Mouse (Mus musculus): ENCODE measurements around the gene Gm17349. TPM values are rescaled to one million over a fixed set of nuclear protein-coding genes. Genes with fewer than 3 reads are reported as not detected.

Gene Gm17349
- polyA plus RNA-seq, 1 experiment from 2014 or later: not detected

DNA sequence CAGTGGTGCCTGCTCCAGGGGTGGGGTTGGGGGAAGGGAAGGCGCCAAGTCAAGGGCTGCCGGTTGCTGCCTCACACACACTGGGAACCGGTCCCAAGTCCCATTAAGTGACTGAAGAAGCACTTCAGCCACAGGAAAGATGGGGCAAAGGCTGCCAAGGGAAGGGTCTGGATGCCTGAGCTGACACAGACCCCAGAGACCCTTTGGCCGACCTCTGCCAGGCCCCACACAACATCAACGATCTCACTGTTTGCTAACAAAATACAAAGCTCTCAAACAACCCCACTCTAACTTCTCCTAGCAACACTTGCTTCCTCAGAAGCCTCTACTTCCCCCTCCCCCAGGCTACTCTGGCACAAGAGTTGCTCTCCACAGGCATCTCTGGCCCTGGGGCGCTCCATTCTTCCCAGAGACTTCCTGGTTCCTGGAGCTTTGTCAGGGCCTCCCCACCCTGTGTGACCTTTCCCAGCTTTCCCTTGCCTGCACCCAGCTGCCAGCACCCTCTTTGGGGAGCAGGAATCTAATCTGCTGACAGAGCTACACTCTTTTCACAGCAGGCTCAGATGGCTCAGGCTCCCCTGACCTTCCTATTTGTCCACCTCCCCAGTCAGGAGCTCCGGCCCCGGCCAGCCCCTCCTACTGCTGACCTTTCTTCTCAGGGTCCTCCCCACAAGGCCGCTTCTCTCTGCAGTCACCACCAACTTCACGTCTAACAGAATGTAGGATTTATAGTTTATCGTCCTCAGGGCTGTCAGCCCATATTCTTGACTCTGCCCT, 18.4 kb upstream of the Gm17349 start:
- WGBS: 15% methylated on average over 11 of the region's 11 CpGs
- H3K9ac ChIP-seq (ENCODE audit: low read length): no peak overlapping the region
- no peak overlapping the region for H3K4me2 ChIP-seq (ENCODE audit: low read depth, low read length, severe bottlenecking)
- H3K4me3 ChIP-seq (ENCODE audit: low read depth, low read length): no peak overlapping the region
- H3K27me3 ChIP-seq (ENCODE audit: control insufficient read depth, insufficient read depth, low read length): no peaks in the 10 kb centered on the region
- H3K36me3 ChIP-seq (ENCODE audit: control insufficient read depth, insufficient read depth, low read length): peaks cover 3% of the 10 kb centered on the region; the same call in 1 of the 2 replicates
- no peak overlapping the region; the same call in 1 of the 2 replicates for H3K27ac ChIP-seq (ENCODE audit: low read depth, low read length)
- DNase-seq (ENCODE audit: low spot score): no peak
- H3K9me3 ChIP-seq (ENCODE audit: control insufficient read depth, low read length): no peaks in the 10 kb centered on the region
- peaks cover 8% of the 10 kb centered on the region; the same call in 1 of the 2 replicates for H3K4me1 ChIP-seq (replicated peaks; ENCODE audit: control insufficient read depth, insufficient read depth, low read length)
- no peak for ATAC-seq (replicated peaks; ENCODE audit: low FRiP score)

DNA sequence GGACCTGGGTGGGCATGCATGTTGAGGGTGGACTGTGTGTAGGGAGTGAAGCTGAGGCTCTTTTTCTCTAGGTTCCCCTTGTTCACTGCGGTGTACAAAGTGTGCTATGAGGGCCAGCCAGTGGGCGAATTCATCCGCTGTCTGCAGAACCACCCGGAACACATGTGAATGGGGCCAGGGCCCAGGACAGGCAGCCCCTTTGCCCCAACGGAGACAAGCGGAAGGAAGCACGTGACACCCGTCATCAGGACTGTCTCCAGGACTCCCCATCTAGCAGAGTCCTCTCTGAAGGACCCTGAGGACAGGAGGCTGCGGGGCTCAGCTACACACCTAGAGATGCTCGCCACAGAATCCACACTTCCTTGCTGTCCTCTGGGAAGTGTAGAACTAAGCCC, 17.8 kb upstream of the Gm17349 start:
- ATAC-seq (replicated peaks; ENCODE audit: low FRiP score) (no peak), DNase-seq (ENCODE audit: low spot score) (no peak)
- H3K9me3 ChIP-seq (ENCODE audit: control insufficient read depth, low read length): no peaks in the 10 kb centered on the region
- H3K27me3 ChIP-seq (ENCODE audit: control insufficient read depth, insufficient read depth, low read length): no peaks in the 10 kb centered on the region
- H3K36me3 ChIP-seq (ENCODE audit: control insufficient read depth, insufficient read depth, low read length): peaks cover 3% of the 10 kb centered on the region; the same call in 1 of the 2 replicates
- H3K4me3 ChIP-seq (ENCODE audit: low read depth, low read length): no peak overlapping the region
- peaks cover 8% of the 10 kb centered on the region; the same call in 1 of the 2 replicates for H3K4me1 ChIP-seq (replicated peaks; ENCODE audit: control insufficient read depth, insufficient read depth, low read length)
- H3K27ac ChIP-seq (ENCODE audit: low read depth, low read length): no peak overlapping the region
- H3K9ac ChIP-seq (ENCODE audit: low read length): no peak overlapping the region
- H3K4me2 ChIP-seq (ENCODE audit: low read depth, low read length, severe bottlenecking): no peak overlapping the region
- WGBS: 47% methylated on average over 10 of the region's 10 CpGs

DNA sequence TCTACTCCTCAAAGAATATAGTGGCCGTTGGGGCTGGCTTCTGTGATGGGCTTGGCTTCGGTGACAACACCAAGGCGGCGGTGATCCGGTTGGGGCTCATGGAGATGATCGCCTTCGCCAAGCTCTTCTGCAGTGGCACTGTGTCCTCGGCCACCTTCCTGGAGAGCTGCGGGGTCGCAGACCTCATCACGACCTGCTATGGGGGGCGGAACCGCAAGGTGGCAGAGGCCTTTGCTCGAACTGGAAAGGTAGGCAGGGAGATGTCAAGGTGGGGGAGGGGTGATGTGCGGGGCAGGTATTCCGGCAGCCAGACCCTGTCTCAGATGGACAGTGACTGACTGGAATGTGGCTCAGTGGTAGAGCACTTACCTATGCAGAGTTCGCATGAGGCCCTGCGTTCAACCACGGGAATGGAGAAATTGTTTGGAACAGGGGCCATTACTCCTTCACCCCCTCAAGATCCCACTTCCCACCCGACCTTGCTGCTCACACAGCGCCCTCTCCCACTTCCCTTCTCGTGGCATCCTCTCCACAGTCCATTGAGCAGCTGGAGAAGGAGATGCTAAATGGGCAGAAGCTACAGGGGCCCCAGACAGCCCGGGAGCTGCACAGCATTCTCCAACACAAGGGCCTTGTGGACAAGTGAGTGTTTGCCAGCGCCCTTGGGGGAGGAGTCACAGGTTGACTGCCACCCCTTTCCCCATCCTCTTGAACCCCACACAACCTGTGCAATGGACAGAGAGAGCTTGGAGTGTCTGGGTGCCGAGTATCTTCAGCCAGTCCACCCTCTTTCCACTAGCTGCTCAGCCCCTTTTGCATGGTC, 16.8 kb upstream of the Gm17349 start:
- H3K4me3 ChIP-seq (ENCODE audit: low read depth, low read length): no peak overlapping the region
- H3K9me3 ChIP-seq (ENCODE audit: control insufficient read depth, low read length): no peaks in the 10 kb centered on the region
- no peak overlapping the region for H3K27ac ChIP-seq (ENCODE audit: low read depth, low read length)
- DNase-seq (ENCODE audit: low spot score) (no peak), ATAC-seq (replicated peaks; ENCODE audit: low FRiP score) (no peak)
- no peaks in the 10 kb centered on the region for H3K36me3 ChIP-seq (ENCODE audit: control insufficient read depth, insufficient read depth, low read length)
- no peak overlapping the region for H3K9ac ChIP-seq (ENCODE audit: low read length)
- no peaks in the 10 kb centered on the region for H3K27me3 ChIP-seq (ENCODE audit: control insufficient read depth, insufficient read depth, low read length)
- H3K4me1 ChIP-seq (replicated peaks; ENCODE audit: control insufficient read depth, insufficient read depth, low read length): peaks cover 8% of the 10 kb centered on the region; the same call in 1 of the 2 replicates
- 78% methylated on average over 25 of the region's 25 CpGs for WGBS
- H3K4me2 ChIP-seq (ENCODE audit: low read depth, low read length, severe bottlenecking): no peak overlapping the region

DNA sequence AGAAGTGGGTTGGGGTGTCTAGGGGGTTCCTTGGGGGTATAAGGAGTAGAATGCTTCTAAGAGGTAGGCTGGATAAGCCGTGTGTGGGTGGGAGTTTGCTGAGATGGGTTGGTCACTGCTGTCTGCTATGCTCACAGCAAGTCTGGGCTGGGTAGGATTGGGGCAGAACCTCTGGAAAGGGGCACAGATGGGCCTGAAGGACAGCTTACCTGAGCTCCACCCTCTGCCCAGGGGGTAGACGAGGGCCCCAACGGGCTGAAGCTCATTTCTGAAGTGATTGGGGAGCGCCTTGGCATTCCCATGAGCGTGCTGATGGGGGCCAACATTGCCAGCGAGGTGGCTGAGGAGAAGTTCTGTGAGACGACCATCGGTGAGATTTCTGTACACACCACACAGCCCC, 14.6 kb upstream of the Gm17349 start:
- Histone ChIP-seq H3K9me3 (ENCODE audit: control insufficient read depth, low read length) (no peaks in the 10 kb centered on the region), H3K27me3 (ENCODE audit: control insufficient read depth, insufficient read depth, low read length) (no peaks in the 10 kb centered on the region), H3K9ac (ENCODE audit: low read length) (no peak overlapping the region), H3K4me3 (ENCODE audit: low read depth, low read length) (no peak overlapping the region), H3K36me3 (ENCODE audit: control insufficient read depth, insufficient read depth, low read length) (no peaks in the 10 kb centered on the region), H3K4me2 (ENCODE audit: low read depth, low read length, severe bottlenecking) (no peak overlapping the region), H3K27ac (ENCODE audit: low read depth, low read length) (no peak overlapping the region), H3K4me1 (replicated peaks; ENCODE audit: control insufficient read depth, insufficient read depth, low read length) (peaks cover 11% of the 10 kb centered on the region; the same call in 1 of the 2 replicates)
- ATAC-seq (replicated peaks; ENCODE audit: low FRiP score): no peak
- 74% methylated on average over 8 of the region's 8 CpGs for WGBS
- no peak for DNase-seq (ENCODE audit: low spot score)

DNA sequence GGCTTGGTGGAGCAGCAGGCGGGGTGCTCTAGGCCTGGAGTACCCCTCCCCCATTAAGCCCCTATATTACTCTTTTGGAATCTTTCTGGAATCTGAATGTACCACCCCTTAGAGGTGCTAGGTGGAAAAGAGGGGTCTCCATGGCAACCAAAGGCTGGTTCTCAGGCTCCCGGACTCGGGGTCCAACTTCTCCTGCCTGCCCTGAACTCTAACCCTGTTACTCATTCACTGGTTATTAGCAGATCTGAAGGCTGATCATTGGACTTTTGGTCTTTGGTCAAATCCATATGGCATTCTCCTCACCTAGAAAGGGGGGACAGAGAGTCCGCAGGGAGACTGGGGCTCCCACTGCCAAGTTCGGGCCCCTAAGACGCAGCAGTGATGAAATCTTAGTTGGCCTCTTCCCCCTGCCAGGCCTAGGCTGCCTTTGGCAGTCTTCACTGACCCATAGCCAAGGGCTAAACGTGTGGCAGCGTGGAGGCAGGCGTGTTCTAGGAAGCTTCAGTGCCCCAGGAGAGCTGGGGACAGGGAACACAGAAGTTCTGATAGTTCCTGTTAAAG, 13.3 kb upstream of the Gm17349 start:
- Histone ChIP-seq H3K4me1 (replicated peaks; ENCODE audit: control insufficient read depth, insufficient read depth, low read length) (peaks cover 4% of the 10 kb centered on the region; the same call in 1 of the 2 replicates), H3K27me3 (ENCODE audit: control insufficient read depth, insufficient read depth, low read length) (no peaks in the 10 kb centered on the region), H3K4me3 (ENCODE audit: low read depth, low read length) (no peak overlapping the region), H3K9ac (ENCODE audit: low read length) (no peak overlapping the region), H3K9me3 (ENCODE audit: control insufficient read depth, low read length) (no peaks in the 10 kb centered on the region), H3K36me3 (ENCODE audit: control insufficient read depth, insufficient read depth, low read length) (no peaks in the 10 kb centered on the region), H3K27ac (ENCODE audit: low read depth, low read length) (no peak overlapping the region), H3K4me2 (ENCODE audit: low read depth, low read length, severe bottlenecking) (no peak overlapping the region)
- DNase-seq (ENCODE audit: low spot score) (no peak), ATAC-seq (replicated peaks; ENCODE audit: low FRiP score) (no peak)
- WGBS: 88% methylated on average over 9 of the region's 9 CpGs

DNA sequence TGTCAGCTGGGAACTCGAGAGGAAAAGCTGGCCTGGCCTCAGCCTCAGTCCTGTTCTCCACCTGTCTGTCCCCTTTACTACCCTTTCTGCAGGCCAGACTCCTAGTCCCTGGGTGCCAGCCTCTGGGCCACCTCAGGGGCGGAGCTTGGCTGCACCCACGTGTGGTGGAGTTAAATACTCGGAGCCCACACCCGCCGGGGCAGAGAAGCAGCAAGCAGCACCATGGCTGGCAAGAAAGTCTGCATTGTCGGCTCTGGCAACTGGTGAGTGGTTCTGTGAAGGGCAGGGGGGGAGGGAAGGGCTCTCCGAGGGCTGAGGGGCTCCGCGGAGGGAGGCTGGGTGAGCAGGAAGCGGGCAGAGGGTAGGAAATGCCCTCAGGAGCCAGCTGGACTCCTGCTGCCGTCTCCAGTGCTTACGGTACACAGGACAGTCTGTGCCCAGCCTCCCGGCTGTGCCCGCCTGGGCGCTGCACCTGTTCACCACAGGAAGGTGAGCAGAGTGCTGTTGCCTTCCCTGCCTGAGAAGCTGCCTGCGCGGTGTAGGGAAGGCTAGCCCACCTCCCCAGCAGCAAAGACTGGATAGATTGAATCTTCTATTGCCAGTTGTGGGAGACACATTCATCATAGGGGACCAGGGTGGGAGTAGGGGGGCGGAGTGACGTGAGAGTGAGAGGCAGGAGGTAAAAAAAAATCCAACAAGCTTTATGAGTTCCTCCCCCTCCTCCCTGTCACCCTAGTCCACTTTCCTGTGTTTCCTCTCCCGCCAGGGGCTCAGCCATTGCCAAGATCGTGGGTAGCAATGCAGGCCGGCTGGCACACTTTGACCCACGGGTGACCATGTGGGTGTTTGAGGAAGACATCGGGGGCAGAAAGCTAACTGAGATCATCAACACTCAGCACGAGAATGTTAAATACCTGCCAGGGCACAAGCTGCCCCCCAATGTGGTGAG, 12.4 kb upstream of the Gm17349 start, which contains the start of gene Gpd1:
Gene Gpd1 (plus strand): TSS at position 130 of the 949 bp plus-strand sequence.
- H3K4me3 ChIP-seq (ENCODE audit: low read depth, low read length): no peak within 1 kb of the TSS
- H3K4me1 ChIP-seq (replicated peaks; ENCODE audit: control insufficient read depth, insufficient read depth, low read length): 0 out of 2 replicates have a peak, but pooled peaks cover 2% of the 10 kb centered on the region
- no peaks in the 10 kb centered on the region for H3K27me3 ChIP-seq (ENCODE audit: control insufficient read depth, insufficient read depth, low read length)
- no peak for DNase-seq (ENCODE audit: low spot score)
- H3K27ac ChIP-seq (ENCODE audit: low read depth, low read length): no peak within 1 kb of the TSS
- no peak within 1 kb of the TSS for H3K9ac ChIP-seq (ENCODE audit: low read length)
- no peaks in the 10 kb centered on the region for H3K9me3 ChIP-seq (ENCODE audit: control insufficient read depth, low read length)
- 76% methylated on average over 26 of the region's 26 CpGs for WGBS
- no peak for ATAC-seq (replicated peaks; ENCODE audit: low FRiP score)
- no peak within 1 kb of the TSS for H3K4me2 ChIP-seq (ENCODE audit: low read depth, low read length, severe bottlenecking)
- H3K36me3 ChIP-seq (ENCODE audit: control insufficient read depth, insufficient read depth, low read length): no peaks in the 10 kb centered on the region; the same call in 1 of the 2 replicates

DNA sequence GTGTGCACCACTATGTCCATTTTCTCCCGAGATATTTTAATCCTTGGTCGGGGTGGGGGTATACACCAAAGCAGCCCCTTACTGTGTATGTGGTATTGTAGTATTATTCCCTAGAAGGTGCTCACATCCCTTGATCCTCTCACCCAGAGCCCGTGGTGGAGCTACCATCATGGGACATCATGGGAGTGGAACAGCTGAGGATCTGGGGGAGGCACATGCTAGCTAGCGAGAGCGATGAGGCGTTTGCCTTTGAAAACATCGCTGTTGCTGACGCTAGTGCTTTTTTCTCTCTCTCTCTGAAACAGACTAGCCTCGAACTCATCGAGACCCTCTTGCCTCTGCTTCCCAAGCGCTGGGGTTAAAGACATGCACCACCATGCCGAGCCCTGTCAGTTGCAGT, 11.5 kb upstream of the Gm17349 start:
- no peak overlapping the region for H3K27ac ChIP-seq (ENCODE audit: low read depth, low read length)
- ATAC-seq (replicated peaks; ENCODE audit: low FRiP score): no peak
- no peaks in the 10 kb centered on the region for H3K27me3 ChIP-seq (ENCODE audit: control insufficient read depth, insufficient read depth, low read length)
- H3K4me2 ChIP-seq (ENCODE audit: low read depth, low read length, severe bottlenecking): no peak overlapping the region
- WGBS: 89% methylated on average over 12 of the region's 12 CpGs
- peaks cover 4% of the 10 kb centered on the region; the same call in 1 of the 2 replicates for H3K36me3 ChIP-seq (ENCODE audit: control insufficient read depth, insufficient read depth, low read length)
- no peak overlapping the region for H3K4me3 ChIP-seq (ENCODE audit: low read depth, low read length)
- DNase-seq (ENCODE audit: low spot score): no peak
- H3K4me1 ChIP-seq (replicated peaks; ENCODE audit: control insufficient read depth, insufficient read depth, low read length): 0 out of 2 replicates have a peak, but pooled peaks cover 2% of the 10 kb centered on the region
- H3K9me3 ChIP-seq (ENCODE audit: control insufficient read depth, low read length): no peaks in the 10 kb centered on the region
- no peak overlapping the region for H3K9ac ChIP-seq (ENCODE audit: low read length)

Measured in forebrain, embryonic 11.5 days (tissue).